Mouse (Mus musculus) embryonic fibroblast, embryonic 13.5 days (primary cell): ENCODE results near the gene Wfikkn2.

ENCODE experiments used
- CTCF ChIP-seq: IDR thresholded peaks from 2 replicates; pipeline ENCODE4 v1.5.1; 2011; ENCODE audit warnings: mild to moderate bottlenecking, control low read depth, low read length, moderate library complexity, borderline replicate concordance; ENCODE audit not compliant: insufficient read depth
- POLR2A ChIP-seq: IDR thresholded peaks from 2 replicates; pipeline ENCODE4 v1.6.1; 2011; ENCODE audit warnings: low read depth, mild to moderate bottlenecking, control low read depth, low read length, moderate library complexity

- TF ChIP-seq CTCF, result no peak
- no peak for TF ChIP-seq POLR2A
Observed at GRCm38 (mm10) chr11:94290062-94290740, 44.4 kb upstream of the Wfikkn2 start.
